Mouse (Mus musculus) limb, embryonic 12.5 days (tissue): ENCODE results near the gene Spns2. TPM values are rescaled to one million over a fixed set of nuclear protein-coding genes. Genes with fewer than 3 reads are reported as not detected.

ENCODE experiments used
- ATAC-seq: fragments of 200-750 bp; cut with Nextera tagmentation; 2 replicates; pipeline ENCODE4 v1.8.0; 2017; ENCODE audit warnings: low read depth, moderate TSS enrichment; ENCODE audit not compliant: insufficient number of reproducible peaks, insufficient read depth, low FRiP score, low TSS enrichment
- H3K27ac ChIP-seq: fragments of 300-500 bp; sonication (generic); 2 replicates; pipeline ENCODE4 v1.5.1; 2016; ENCODE audit warnings: mild to moderate bottlenecking, moderate library complexity
- H3K27me3 ChIP-seq: fragments of 300-500 bp; sonication (generic); 2 replicates; pipeline ENCODE4 v1.6.1; 2016; ENCODE audit warnings: mild to moderate bottlenecking, moderate library complexity
- H3K36me3 ChIP-seq: fragments of 300-500 bp; sonication (generic); 2 replicates; pipeline ENCODE4 v1.6.1; 2016; ENCODE audit warnings: mild to moderate bottlenecking, moderate library complexity
- H3K4me1 ChIP-seq: fragments of 300-500 bp; sonication (generic); replicated peaks from 2 replicates; pipeline ENCODE4 v1.6.1; 2016
- H3K4me2 ChIP-seq: fragments of 300-500 bp; sonication (generic); 2 replicates; pipeline ENCODE4 v1.6.1; 2016; ENCODE audit warnings: mild to moderate bottlenecking, moderate library complexity
- H3K4me3 ChIP-seq: fragments of 300-500 bp; sonication (generic); replicated peaks from 2 replicates; pipeline ENCODE4 v1.5.1; 2016; ENCODE audit warnings: mild to moderate bottlenecking
- H3K9ac ChIP-seq: fragments of 300-500 bp; sonication (generic); replicated peaks from 2 replicates; pipeline ENCODE4 v1.6.1; 2016; ENCODE audit warnings: mild to moderate bottlenecking, moderate library complexity
- H3K9me3 ChIP-seq: fragments of 300-500 bp; sonication (generic); 2 replicates; pipeline ENCODE4 v1.6.1; 2016; ENCODE audit warnings: mild to moderate bottlenecking, moderate library complexity
- WGBS: fragments of 180-500 bp; shearing (Covaris S2); methylation state at CpG from one replicate; pipeline ENCODE4 v1.1.7; 2016; 5-methylcytosine and 5-hydroxymethylcytosine counted together
- polyA plus RNA-seq: library from polyadenylated mRNA; unstranded; fragments of >200 nt; fragmentation: Nextera tagmentation; extraction: Ambion mirVana; gene quantifications from 2 replicates; pipeline ENCODE4 v1.2.1, GENCODE M21; 2016

Gene Spns2
- polyA plus RNA-seq, 1 experiment from 2014 or later = 2.1 TPM

- peaks cover 60% of the 10 kb centered on the region for H3K4me1 ChIP-seq
- H3K9me3 ChIP-seq = no peaks in the 10 kb centered on the region
- H3K4me2 ChIP-seq = peak overlapping the region; percentile 98
- ATAC-seq = no peak
- peak overlapping the region; percentile 31; the same call in 1 of the 2 replicates for H3K9ac ChIP-seq
- H3K27me3 ChIP-seq = peaks cover 50% of the 10 kb centered on the region
- 0 out of 2 replicates have a peak overlapping the region, but pooled peaks have one; percentile 1 for H3K4me3 ChIP-seq
- 22% methylated on average over 9 of the region's 9 CpGs for WGBS
- H3K27ac ChIP-seq = no peak overlapping the region
- no peaks in the 10 kb centered on the region for H3K36me3 ChIP-seq
Measured at GRCm38 (mm10) chr11:72408451-72409170, 81.1 kb downstream of the Spns2 start.

- Histone ChIP-seq H3K9ac (no peak overlapping the region), H3K4me3 (no peak overlapping the region), H3K4me2 (no peak overlapping the region; the same call in 1 of the 2 replicates), H3K36me3 (no peaks in the 10 kb centered on the region), H3K27ac (no peak overlapping the region), H3K9me3 (no peaks in the 10 kb centered on the region), H3K4me1 (peaks cover 57% of the 10 kb centered on the region), H3K27me3 (peaks cover 50% of the 10 kb centered on the region)
- no peak for ATAC-seq
- WGBS = 9% methylated on average over 7 of the region's 7 CpGs
Measured at GRCm38 (mm10) chr11:72407574-72407973, 82.1 kb downstream of the Spns2 start.

- Histone ChIP-seq H3K4me3 (no peak overlapping the region), H3K27ac (no peak overlapping the region), H3K9me3 (no peaks in the 10 kb centered on the region), H3K9ac (no peak overlapping the region), H3K27me3 (peaks cover 50% of the 10 kb centered on the region), H3K4me2 (no peak overlapping the region; the same call in 1 of the 2 replicates), H3K36me3 (no peaks in the 10 kb centered on the region), H3K4me1 (peaks cover 57% of the 10 kb centered on the region)
- no peak for ATAC-seq
- 13% methylated on average over 3 of the region's 3 CpGs for WGBS
Measured at GRCm38 (mm10) chr11:72407081-72407480, 82.6 kb downstream of the Spns2 start.

GRCm38 (mm10) chr11:72406079-72406675 lies 83.5 kb downstream of the Spns2 start:
- peaks cover 50% of the 10 kb centered on the region for H3K27me3 ChIP-seq
- peaks cover 55% of the 10 kb centered on the region for H3K4me1 ChIP-seq
- 52% methylated on average over 8 of the region's 8 CpGs for WGBS
- H3K36me3 ChIP-seq = no peaks in the 10 kb centered on the region
- ATAC-seq = no peak
- H3K27ac ChIP-seq = no peak overlapping the region
- H3K4me3 ChIP-seq = no peak overlapping the region
- no peak overlapping the region for H3K4me2 ChIP-seq
- H3K9me3 ChIP-seq = no peaks in the 10 kb centered on the region
- H3K9ac ChIP-seq = no peak overlapping the region

- Histone ChIP-seq H3K36me3 (no peaks in the 10 kb centered on the region), H3K4me3 (no peak overlapping the region), H3K4me1 (peaks cover 48% of the 10 kb centered on the region), H3K4me2 (no peak overlapping the region), H3K9ac (no peak overlapping the region), H3K9me3 (no peaks in the 10 kb centered on the region), H3K27ac (no peak overlapping the region), H3K27me3 (peaks cover 45% of the 10 kb centered on the region)
- 54% methylated on average over 4 of the region's 4 CpGs for WGBS
- no peak for ATAC-seq
Measured at GRCm38 (mm10) chr11:72405532-72405931, 84.2 kb downstream of the Spns2 start.

GRCm38 (mm10) chr11:72402969-72403368 lies 86.7 kb downstream of the Spns2 start:
- no peak overlapping the region for H3K27ac ChIP-seq
- no peak overlapping the region for H3K4me2 ChIP-seq
- H3K9ac ChIP-seq = no peak overlapping the region
- H3K4me3 ChIP-seq = no peak overlapping the region
- peaks cover 20% of the 10 kb centered on the region for H3K27me3 ChIP-seq
- 88% methylated on average over 12 of the region's 12 CpGs for WGBS
- ATAC-seq = no peak
- H3K4me1 ChIP-seq = peaks cover 23% of the 10 kb centered on the region; the same call in 1 of the 2 replicates
- peaks cover 8% of the 10 kb centered on the region; the same call in 1 of the 2 replicates for H3K36me3 ChIP-seq
- no peaks in the 10 kb centered on the region for H3K9me3 ChIP-seq

- H3K36me3 ChIP-seq = peaks cover 8% of the 10 kb centered on the region; the same call in 1 of the 2 replicates
- H3K27ac ChIP-seq = no peak overlapping the region
- peaks cover 15% of the 10 kb centered on the region for H3K4me1 ChIP-seq
- 84% methylated on average over 5 of the region's 5 CpGs for WGBS
- no peak for ATAC-seq
- no peak overlapping the region for H3K4me2 ChIP-seq
- no peaks in the 10 kb centered on the region for H3K9me3 ChIP-seq
- H3K9ac ChIP-seq = no peak overlapping the region
- no peak overlapping the region for H3K4me3 ChIP-seq
- peaks cover 10% of the 10 kb centered on the region for H3K27me3 ChIP-seq
Measured at GRCm38 (mm10) chr11:72402017-72402416, 87.7 kb downstream of the Spns2 start.

Other genes starting within 250 kb of the Spns2 start
- 0.27 TPM in 1 of 2 replicates, not detected in the other for gene Slc13a5, start 222.7 kb downstream of the Spns2 start, polyA plus RNA-seq
- 1.6 and 1.9 TPM in 2 replicates for gene Xaf1, start 188.3 kb downstream of the Spns2 start, polyA plus RNA-seq
- gene Fbxo39, start 175.5 kb downstream of the Spns2 start, polyA plus RNA-seq = not detected in 2 replicates
- 4.7 and 6.0 TPM in 2 replicates for gene Tekt1, start 127.5 kb downstream of the Spns2 start, polyA plus RNA-seq
- 25.7 and 29.0 TPM in 2 replicates for gene Smtnl2, start 78.2 kb downstream of the Spns2 start, polyA plus RNA-seq
- 0.15 and 0.36 TPM in 2 replicates for gene Ggt6, start 54.4 kb downstream of the Spns2 start, polyA plus RNA-seq
- 173 and 176 TPM in 2 replicates for gene Mybbp1a, start 48.5 kb downstream of the Spns2 start, polyA plus RNA-seq
- gene Spns3, start 60.6 kb upstream of the Spns2 start, polyA plus RNA-seq = not detected in 2 replicates
- gene Ube2g1, start 117.4 kb upstream of the Spns2 start, polyA plus RNA-seq = 83.3 and 92.9 TPM in 2 replicates
- gene Ankfy1, start 200.1 kb upstream of the Spns2 start, polyA plus RNA-seq = 28.6 and 30.7 TPM in 2 replicates